Mouse (Mus musculus): ENCODE results near the gene Mfsd4a.

Mfsd4a gene

GRCm38 (mm10) chr1:132065475-132066172 is 2.2 kb downstream of the Mfsd4a start:
- DNase-seq (ENCODE audit: low spot score in 2 of 2), result no peak

- no peak for DNase-seq (ENCODE audit: low spot score in 2 of 2)
Observed at GRCm38 (mm10) chr1:132065001-132065400, 2.9 kb downstream of the Mfsd4a start.

- DNase-seq (ENCODE audit: low spot score in 2 of 2), result no peak
Observed at GRCm38 (mm10) chr1:132063096-132063495, 4.8 kb downstream of the Mfsd4a start.

DNA sequence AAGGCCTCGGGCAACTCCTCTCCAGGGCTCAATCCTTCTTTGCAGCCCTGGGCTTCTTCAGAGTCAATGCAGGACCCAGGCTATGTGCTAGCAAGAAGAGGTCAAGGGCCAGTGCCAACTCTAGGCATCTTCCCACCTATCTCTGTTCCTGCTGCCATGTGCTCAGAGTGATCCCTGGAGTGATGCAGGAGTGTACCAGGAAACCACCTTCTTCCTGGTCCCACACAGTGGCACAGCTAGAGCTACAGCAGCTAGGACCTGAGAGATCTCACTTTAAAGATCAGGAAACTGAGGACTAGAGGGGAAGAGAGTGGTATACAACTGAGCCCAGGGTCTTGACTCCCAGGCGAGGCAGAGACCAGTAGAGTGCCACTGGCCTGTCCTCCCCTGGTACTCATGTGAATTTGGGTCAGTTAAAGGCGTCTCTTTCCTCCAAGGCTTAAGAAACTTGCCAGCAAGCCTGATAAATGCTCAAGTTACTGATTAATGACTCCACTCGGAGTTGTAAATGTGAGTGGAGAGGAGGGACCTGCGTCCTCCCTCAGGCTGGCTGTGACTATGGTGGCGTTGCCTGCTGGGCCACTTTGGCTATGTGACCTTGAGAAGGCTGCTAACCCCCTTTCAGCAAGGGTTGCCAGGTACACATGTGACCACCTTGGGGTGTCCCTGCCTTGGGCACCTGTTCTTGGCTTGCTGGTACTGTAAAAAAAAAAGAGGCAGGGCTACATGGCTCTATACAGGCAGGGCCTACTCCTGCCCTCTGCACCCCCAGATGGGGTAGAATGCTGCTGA is 5.9 kb downstream of the Mfsd4a start:
- no peak for DNase-seq (ENCODE audit: low spot score in 2 of 2)

- no peak for DNase-seq (ENCODE audit: low spot score in 2 of 2)
Observed at GRCm38 (mm10) chr1:132060036-132060769, 7.7 kb downstream of the Mfsd4a start.

- DNase-seq (ENCODE audit: low spot score in 2 of 2), result no peak
Observed at GRCm38 (mm10) chr1:132058558-132058957, 9.3 kb downstream of the Mfsd4a start.

- DNase-seq (ENCODE audit: low spot score in 2 of 2), result no peak
Observed at GRCm38 (mm10) chr1:132055054-132055664, 12.7 kb downstream of the Mfsd4a start.

- no peak for DNase-seq (ENCODE audit: low spot score in 2 of 2)
Observed at GRCm38 (mm10) chr1:132054387-132054786, 13.5 kb downstream of the Mfsd4a start.

GRCm38 (mm10) chr1:132051746-132052145 is 16.1 kb downstream of the Mfsd4a start:
- DNase-seq (ENCODE audit: low spot score in 2 of 2), result no peak

DNA sequence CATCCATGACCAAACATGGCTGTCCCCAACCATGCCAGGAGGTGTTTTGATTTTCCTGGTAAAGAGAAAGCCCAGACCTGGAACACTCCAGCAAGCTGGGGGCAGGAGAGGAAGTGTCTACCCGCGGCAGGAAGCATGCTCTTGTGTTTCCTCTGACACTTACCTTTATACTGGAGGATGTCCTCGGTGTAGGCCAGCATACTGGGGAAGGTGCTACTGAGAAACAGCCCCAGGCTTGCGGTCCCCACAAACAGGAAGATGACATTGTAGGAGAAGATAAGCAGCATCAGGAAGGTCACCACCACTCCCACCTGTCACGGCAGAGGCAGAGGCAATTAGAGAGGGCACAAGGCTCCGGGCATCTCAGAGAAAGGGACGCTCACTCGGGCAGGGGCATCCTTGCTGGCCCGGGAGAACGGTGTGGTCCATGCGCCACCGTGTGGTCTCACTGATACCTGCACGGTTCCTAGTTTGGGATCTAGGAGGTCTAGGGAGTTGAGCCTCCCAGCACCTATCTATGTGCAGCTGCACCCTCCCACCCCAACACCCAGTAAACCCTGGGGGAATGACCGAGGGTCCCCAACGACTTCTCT is 21.6 kb downstream of the Mfsd4a start:
- DNase-seq (ENCODE audit: low spot score in 2 of 2), result peak; percentile 33 to 63

DNA sequence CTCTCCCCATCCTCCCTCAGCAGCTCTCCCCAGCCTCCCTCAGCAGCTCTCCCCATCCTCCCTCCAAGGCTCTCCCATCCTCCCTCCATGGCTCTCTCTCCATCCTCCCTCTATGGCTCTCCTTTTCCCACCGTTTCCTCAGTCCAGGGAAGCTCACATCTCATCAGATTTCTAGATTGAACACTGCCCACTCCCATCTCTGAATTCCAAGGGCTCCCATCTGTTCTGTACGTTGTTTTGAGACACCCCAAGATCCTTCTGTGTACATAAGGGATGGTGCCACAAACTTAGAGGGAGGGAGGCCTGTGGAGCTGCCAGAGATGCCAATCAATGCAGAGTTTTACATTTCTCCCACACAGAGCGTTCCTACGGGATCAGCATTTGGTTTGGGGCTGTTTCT is 24.1 kb downstream of the Mfsd4a start:
- DNase-seq (ENCODE audit: low spot score in 2 of 2), result no peak

DNA sequence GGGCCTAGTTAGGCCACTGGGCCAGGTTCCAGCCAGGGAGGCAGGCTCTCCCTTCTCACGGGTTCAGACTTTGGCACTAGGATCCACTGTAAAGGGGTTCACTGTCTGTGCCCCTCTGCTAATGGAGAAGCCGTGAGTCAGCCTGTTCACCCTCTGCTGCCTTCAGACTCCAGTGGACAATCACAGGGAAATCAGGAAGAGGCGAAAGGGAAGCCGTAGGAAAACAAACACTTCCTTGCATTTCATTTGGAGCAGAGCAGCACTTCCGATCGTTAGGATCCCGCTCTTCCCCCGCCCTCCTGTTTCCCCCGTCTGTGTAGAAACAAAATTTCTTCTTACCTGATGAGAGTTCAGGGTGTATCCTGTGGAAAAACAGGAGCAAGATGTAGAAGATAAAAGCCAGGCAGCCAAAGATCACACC is 27.7 kb downstream of the Mfsd4a start:
- no peak for DNase-seq (ENCODE audit: low spot score in 2 of 2)

- no peak for DNase-seq (ENCODE audit: low spot score in 2 of 2)
Observed at GRCm38 (mm10) chr1:132038753-132039152, 29.1 kb downstream of the Mfsd4a start.

DNA sequence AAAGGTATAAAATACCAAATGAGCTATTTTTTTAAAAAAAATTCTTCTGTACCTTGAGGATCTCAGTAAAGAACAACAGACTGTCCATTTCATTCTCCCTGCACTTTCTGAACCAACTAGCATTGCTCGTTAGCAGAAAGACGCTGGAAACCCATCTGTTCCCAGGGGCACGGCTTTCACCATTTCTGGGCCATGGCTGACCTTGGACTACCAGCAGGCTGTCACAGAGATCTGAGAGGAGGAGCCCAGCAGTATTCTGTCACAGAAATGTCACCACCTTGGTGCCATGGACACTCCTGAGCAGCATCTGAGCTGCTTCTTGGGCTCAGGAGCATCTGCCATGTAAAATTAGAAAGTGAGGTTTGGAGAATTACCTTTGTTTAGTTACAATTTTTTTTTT is 30.1 kb downstream of the Mfsd4a start:
- no peak for DNase-seq (ENCODE audit: low spot score in 2 of 2)

DNA sequence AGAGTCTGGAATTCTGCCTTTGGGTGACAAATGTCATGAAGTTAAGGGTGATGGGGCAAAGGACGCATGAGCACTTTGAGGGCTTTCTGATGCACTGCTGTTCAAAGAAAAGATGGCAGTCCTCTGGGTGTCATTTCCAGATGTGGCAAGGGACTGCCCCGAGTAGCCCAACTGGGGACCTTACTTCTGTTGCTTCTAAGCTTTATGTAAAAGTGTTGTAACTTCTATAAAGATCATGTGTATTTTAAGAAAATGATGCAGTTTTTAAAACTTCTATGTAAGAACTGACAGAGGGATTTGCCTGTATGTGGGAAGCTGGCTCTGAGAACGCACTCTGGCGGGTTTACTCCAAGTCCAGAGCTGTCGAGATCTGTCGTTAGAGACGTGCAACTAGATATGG is 35.7 kb downstream of the Mfsd4a start:
- DNase-seq (ENCODE audit: low spot score in 2 of 2), result no peak

GRCm38 (mm10) chr1:132030574-132030973 is 37.3 kb downstream of the Mfsd4a start:
- DNase-seq (ENCODE audit: low spot score in 2 of 2), result no peak

DNA sequence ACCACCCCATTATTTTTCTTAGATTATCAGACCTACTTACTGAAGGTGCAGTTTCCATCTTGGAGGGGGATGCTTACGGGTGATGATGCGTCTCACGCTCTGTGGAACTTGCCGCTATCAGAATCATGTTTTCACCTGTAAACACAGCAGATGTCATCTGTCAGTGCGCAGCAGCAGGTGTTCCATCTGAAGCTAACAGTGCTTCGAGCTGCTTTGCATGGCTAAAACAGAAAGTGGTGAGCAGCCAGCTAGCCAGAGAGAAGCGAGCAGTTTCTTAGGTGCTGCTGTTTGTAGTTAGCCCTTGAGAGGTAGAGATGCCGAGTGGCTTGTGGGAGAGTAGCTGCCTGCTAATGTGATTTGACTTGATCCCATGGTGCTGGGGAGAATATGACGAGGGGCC is 39.4 kb downstream of the Mfsd4a start:
- DNase-seq (ENCODE audit: low spot score in 2 of 2), result no peak

DNA sequence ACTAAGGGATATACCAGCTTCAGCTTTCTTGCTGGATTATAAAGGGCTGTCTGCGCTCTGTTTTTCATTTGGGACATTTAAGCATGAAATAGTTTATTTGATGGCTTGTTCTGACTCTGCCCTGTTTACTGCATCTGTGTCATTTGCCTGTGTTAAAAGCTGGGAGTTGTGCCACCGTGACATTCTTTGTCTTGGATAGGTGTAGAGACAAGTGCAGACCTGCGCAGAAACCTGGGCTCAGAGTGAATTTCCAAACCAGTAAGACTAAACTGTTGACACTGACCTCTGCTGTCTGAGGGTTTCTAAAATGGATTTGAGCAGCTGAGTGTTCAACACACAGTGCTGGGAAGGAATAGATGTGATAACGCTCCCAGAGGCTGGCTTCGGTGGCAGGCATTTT is 39.9 kb downstream of the Mfsd4a start:
- no peak for DNase-seq (ENCODE audit: low spot score in 2 of 2)

- no peak for DNase-seq (ENCODE audit: low spot score in 2 of 2)
Observed at GRCm38 (mm10) chr1:132026925-132027646, 40.8 kb downstream of the Mfsd4a start.

DNA sequence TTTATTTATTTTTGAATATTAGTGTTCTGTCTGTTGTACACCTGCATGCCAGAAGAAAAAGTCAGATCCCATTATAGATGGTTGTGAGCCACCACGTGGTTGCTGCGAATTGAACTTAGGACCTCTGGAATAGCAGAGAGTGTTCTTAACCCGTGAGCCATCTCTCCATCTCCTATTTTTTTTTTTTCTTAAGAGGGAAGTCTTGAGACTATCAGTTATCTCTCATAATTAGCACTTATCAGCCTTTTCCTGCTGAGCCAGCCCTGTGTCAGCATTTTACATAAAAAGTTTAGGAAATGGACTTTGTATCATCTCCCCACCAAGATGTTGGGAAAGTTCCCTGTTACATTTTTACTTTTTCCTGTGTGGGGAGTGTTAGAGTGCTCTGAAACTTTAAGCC is 45.8 kb downstream of the Mfsd4a start:
- no peak for DNase-seq (ENCODE audit: low spot score in 2 of 2)

DNA sequence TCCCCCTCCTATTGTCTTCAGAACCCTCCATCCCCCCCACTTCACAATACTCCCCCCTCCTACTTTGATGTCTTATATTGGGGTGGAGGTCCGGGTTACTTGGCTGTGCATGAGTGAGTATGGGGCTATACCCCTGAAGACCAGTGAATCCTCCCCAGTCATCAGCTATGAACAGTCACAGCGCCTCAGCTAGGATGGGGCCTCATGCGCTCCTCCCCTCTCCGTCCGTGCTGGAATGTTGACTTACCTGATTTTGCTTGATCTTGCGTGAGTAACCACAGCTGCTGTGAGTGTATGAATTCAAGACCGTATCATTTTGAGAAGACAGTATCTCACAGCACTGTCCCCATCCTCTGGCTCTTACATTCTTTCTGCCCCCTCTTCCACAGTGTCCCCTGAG is 48.0 kb downstream of the Mfsd4a start:
- DNase-seq (ENCODE audit: low spot score in 2 of 2), result no peak

Data from frontal cortex, postnatal 25 days (tissue).